Mouse (Mus musculus) liver, postnatal 0 days (tissue): ENCODE measurements around the gene Csf3r. TPM values are rescaled to one million over a fixed set of nuclear protein-coding genes. Genes with fewer than 3 reads are reported as not detected.
"Not testable (repeated sequence)": the region's sequence is repeated elsewhere in the genome, so short reads cannot be mapped to it uniquely, and the experiment has no call there.

Experiments
- ATAC-seq: fragments of 200-750 bp; cut with Nextera tagmentation; 2 replicates; pipeline ENCODE4 v1.8.0; 2017; ENCODE audit warnings: mild to moderate bottlenecking, moderate library complexity
- DNase-seq: peaks from one replicate; pipeline ENCODE4 v3.0.0-alpha.2; 2016
- H3K27ac ChIP-seq: fragments of 300-500 bp; sonication (generic); 2 replicates; pipeline ENCODE4 v1.5.1; 2014; ENCODE audit warnings: antibody characterized with exemption, moderate library complexity, mild to moderate bottlenecking, low read depth
- H3K27me3 ChIP-seq: fragments of 300-500 bp; sonication (generic); 2 replicates; pipeline ENCODE4 v1.6.1; 2014; ENCODE audit warnings: low read length, control low read depth, mixed read lengths; ENCODE audit not compliant: insufficient read depth
- H3K36me3 ChIP-seq: fragments of 300-500 bp; sonication (generic); replicated peaks from 2 replicates; pipeline ENCODE4 v1.6.1; 2014; ENCODE audit warnings: mild to moderate bottlenecking, control low read depth, low read length, moderate library complexity, mixed read lengths; ENCODE audit not compliant: insufficient read depth
- H3K4me1 ChIP-seq: fragments of 300-500 bp; sonication (generic); 2 replicates; pipeline ENCODE4 v1.6.1; 2014; ENCODE audit warnings: antibody characterized with exemption, mild to moderate bottlenecking, control low read depth; ENCODE audit not compliant: insufficient read depth
- H3K4me2 ChIP-seq: fragments of 300-500 bp; sonication (generic); 2 replicates; pipeline ENCODE4 v1.6.1; 2014; ENCODE audit warnings: low read depth, mild to moderate bottlenecking, low read length, moderate library complexity, mixed read lengths
- H3K4me3 ChIP-seq: fragments of 300-500 bp; sonication (generic); 2 replicates; pipeline ENCODE4 v1.5.1; 2014; ENCODE audit warnings: low read depth, low read length
- H3K9ac ChIP-seq: fragments of 300-500 bp; sonication (generic); replicated peaks from 2 replicates; pipeline ENCODE4 v1.6.1; 2014; ENCODE audit warnings: mild to moderate bottlenecking, moderate library complexity
- H3K9me3 ChIP-seq: fragments of 300-500 bp; sonication (generic); 2 replicates; pipeline ENCODE4 v1.6.1; 2016; ENCODE audit warnings: mild to moderate bottlenecking, control low read depth, low read length, mixed read lengths
- CTCF ChIP-seq: sonication (generic); IDR thresholded peaks from 2 replicates; pipeline ENCODE4 v1.5.1; 2016; ENCODE audit warnings: antibody characterized with exemption, low read depth
- EP300 ChIP-seq: IDR thresholded peaks from 2 replicates; pipeline ENCODE4 v1.6.1; 2016; ENCODE audit warnings: antibody characterized with exemption, low read depth, mild to moderate bottlenecking
- WGBS: fragments of 180-500 bp; shearing (Covaris S2); extraction: QIAGEN DNeasy Blood & Tissue Kit; methylation state at CpG from one replicate; pipeline ENCODE4 v1.1.7; 2014; ENCODE audit not compliant: insufficient replicate concordance; 5-methylcytosine and 5-hydroxymethylcytosine counted together
- polyA plus RNA-seq: library from polyadenylated mRNA; unstranded; fragments of >200 nt; fragmentation: Nextera tagmentation; extraction: Ambion mirVana; gene quantifications from 2 replicates; pipeline ENCODE4 v1.2.1, GENCODE M21; 2015

The Csf3r gene
- 2.3 and 2.8 TPM in 2 replicates for polyA plus RNA-seq

DNA sequence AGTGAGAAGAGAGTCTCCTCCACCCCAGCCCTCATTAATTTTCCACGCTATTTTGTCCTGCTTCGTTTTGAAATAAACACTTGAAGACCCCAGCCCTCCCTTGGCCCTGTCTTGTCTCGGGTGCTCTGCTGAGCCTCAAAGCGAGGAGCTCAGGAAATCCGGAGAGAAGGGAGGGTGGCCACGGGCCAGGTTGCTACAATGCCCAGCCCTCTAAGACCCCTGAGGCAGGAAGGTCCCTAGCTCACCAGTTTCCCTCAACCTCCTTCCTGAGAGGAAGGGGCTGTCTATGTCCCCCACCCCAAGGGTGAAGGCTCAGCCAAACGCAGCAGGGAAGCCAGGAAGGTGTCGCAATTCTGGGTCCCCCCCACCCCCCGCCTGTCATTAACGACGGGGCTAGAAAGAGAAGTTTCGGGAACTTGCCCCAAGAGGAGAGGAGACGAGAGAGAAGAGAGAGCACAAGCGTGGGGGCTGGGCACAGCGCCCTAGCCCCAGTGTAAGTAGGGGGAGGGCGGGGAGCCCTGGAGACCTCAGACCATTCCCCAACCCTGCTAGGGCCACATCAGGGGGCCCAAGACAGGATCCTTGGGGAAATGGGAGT lies at the start of gene Csf3r:
Csf3r (plus strand) TSS at position 248 of the 598 bp plus-strand sequence.
- peak within 1 kb of the TSS; percentile 48 for H3K9ac ChIP-seq

DNA sequence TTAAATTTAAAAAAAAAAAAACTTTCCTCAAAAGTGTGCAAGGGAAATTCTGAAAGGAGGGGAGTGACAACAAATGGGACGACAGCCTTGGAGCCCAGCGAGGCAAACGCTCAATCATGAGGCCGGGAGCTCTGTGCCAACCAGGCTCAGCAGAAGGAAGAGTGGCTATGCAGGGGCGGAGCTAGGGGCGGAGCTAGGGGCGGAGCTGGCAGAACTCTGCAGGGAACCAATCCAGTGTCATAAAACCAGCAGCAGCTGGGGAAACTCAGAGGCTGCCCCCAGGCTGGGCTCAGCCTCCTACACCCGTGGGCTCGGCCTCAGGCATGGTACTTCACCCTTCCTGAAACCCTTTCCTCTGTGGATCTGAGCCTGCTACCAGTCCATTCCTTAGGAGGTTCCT lies 46.6 kb upstream of the Csf3r start:
- H3K27me3 ChIP-seq, result no peaks in the 10 kb centered on the region
- no peak overlapping the region for H3K9ac ChIP-seq
- ATAC-seq, result no peak
- H3K4me2 ChIP-seq, result no peak overlapping the region
- peak; percentile 20 for DNase-seq
- TF ChIP-seq EP300, result no peak
- no peak for TF ChIP-seq CTCF
- no peaks in the 10 kb centered on the region for H3K9me3 ChIP-seq
- no peak overlapping the region for H3K27ac ChIP-seq
- H3K4me1 ChIP-seq, result no peaks in the 10 kb centered on the region
- WGBS, result 57% methylated on average over 9 of the region's 9 CpGs
- no peaks in the 10 kb centered on the region for H3K36me3 ChIP-seq
- H3K4me3 ChIP-seq, result no peak overlapping the region

More for the DNA sequence above, at the start of gene Csf3r:
- H3K27ac ChIP-seq, result peak within 1 kb of the TSS; percentile 66
- no peaks in the 10 kb centered on the region for H3K9me3 ChIP-seq
- 22% methylated on average over 16 of the region's 16 CpGs for WGBS
- ATAC-seq (0 out of 2 replicates have a peak, but pooled peaks have one; percentile 19), DNase-seq (peak; percentile 49)
- peak within 1 kb of the TSS; percentile 57 for H3K4me2 ChIP-seq
- no peaks in the 10 kb centered on the region for H3K27me3 ChIP-seq
- TF ChIP-seq CTCF, result no peak
- no peak for TF ChIP-seq EP300
- H3K36me3 ChIP-seq, result no peaks in the 10 kb centered on the region
- no peaks in the 10 kb centered on the region for H3K4me1 ChIP-seq
- peak within 1 kb of the TSS; percentile 41 for H3K4me3 ChIP-seq

DNA sequence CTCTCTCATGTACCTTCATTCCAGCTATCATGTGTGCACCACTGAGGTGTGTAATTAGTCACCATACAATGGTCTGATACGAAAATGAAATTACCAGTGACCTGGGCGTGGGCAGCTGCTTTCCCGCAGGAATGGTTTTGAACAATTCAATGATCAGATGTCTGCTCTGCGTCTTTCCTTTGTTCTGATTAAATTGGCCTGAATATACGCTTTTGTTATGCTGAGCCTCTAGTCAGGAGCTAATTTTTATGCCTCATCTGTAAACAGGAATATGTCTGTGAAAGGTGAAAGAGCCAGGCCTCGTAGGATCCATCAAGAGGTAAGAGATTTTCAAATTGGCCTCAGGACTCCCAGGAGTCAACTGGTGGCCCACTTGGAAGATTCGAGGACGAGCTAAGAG lies 41.1 kb upstream of the Csf3r start:
- no peaks in the 10 kb centered on the region for H3K27me3 ChIP-seq
- H3K9me3 ChIP-seq, result no peaks in the 10 kb centered on the region
- no peaks in the 10 kb centered on the region for H3K36me3 ChIP-seq
- H3K4me1 ChIP-seq, result no peaks in the 10 kb centered on the region
- H3K4me2 ChIP-seq, result no peak overlapping the region
- no peak overlapping the region for H3K9ac ChIP-seq
- no peak for DNase-seq
- no peak overlapping the region for H3K27ac ChIP-seq
- ATAC-seq, result no peak
- 73% methylated on average over 8 of the region's 8 CpGs for WGBS
- H3K4me3 ChIP-seq, result no peak overlapping the region
- TF ChIP-seq CTCF (no peak), EP300 (no peak)

DNA sequence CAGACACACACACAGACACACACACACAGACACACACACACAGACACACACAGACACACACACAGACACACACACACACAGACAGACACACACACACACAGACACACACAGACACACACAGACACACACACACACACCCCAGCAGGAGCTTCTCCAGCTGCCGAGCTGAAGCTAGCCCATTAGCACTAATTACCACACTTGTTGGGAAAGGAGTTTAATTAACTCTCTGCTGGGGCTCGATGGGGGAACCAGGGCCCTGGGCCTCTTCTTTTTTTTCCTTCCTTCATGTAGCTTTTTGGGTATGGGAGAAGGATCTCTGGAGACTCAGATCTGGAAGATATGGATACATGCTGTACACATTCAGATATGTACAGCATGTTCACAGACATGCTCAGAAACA lies 38.6 kb upstream of the Csf3r start:
- H3K27ac ChIP-seq, ATAC-seq, H3K4me1 ChIP-seq, H3K9me3 ChIP-seq, H3K27me3 ChIP-seq, H3K4me3 ChIP-seq, H3K4me2 ChIP-seq, DNase-seq, H3K9ac ChIP-seq, H3K36me3 ChIP-seq: not testable (repeated sequence)
- WGBS, result 39% methylated on average over 2 of the region's 2 CpGs

DNA sequence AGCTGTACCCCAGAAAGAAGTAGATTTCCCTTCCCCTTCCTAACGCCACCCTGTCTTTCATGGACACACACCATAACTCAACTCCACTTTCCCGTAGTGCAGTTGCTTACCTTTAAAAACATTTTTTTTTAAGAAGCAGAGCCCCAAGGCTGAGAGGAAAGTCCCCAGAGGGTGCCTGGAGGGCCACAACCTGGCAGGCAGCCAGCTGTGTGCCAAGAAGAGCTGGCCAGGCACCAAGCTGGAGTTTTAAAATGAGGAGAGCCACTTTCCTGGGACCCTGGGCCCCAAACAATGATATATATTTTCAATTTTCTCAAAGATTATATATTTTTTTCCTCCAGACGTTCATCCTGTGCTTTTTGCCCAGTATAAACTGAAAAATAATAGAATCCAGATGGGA lies 37.3 kb upstream of the Csf3r start:
- H3K36me3 ChIP-seq, result no peaks in the 10 kb centered on the region
- no peak overlapping the region for H3K27ac ChIP-seq
- TF ChIP-seq CTCF (no peak), EP300 (no peak)
- DNase-seq (no peak), ATAC-seq (no peak)
- H3K27me3 ChIP-seq, result no peaks in the 10 kb centered on the region
- H3K4me3 ChIP-seq, result no peak overlapping the region
- WGBS, result 55% methylated on average over 3 of the region's 3 CpGs
- no peaks in the 10 kb centered on the region for H3K9me3 ChIP-seq
- no peaks in the 10 kb centered on the region for H3K4me1 ChIP-seq
- H3K4me2 ChIP-seq, result no peak overlapping the region
- H3K9ac ChIP-seq, result no peak overlapping the region

DNA sequence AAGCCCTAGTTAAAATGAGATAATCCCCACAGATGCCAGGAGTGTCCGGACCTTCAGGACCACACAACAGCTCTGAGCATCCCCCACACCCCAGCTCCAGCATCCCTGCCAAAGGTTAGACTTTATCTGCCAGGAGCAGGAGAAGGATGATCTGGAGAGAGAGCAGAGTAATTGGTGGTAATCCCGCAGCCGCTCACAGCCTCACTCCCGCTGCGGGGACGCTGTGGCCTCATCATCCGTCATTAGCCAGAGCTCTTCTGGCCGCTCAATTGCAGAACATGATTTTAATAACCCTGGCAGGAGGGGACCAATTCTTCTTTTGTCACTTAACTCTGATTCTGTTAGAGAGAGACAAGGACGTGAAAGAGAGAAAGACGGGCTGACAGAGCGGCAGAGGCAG lies 35.3 kb upstream of the Csf3r start:
- TF ChIP-seq EP300, result no peak
- TF ChIP-seq CTCF, result no peak

More for the DNA sequence above, 35.3 kb upstream of the Csf3r start:
- WGBS, result 74% methylated on average over 11 of the region's 11 CpGs
- DNase-seq, result no peak
- Histone ChIP-seq H3K4me3 (no peak overlapping the region), H3K9ac (no peak overlapping the region), H3K27me3 (no peaks in the 10 kb centered on the region), H3K4me2 (no peak overlapping the region), H3K4me1 (no peaks in the 10 kb centered on the region), H3K27ac (no peak overlapping the region), H3K36me3 (no peaks in the 10 kb centered on the region), H3K9me3 (no peaks in the 10 kb centered on the region)
- no peak for ATAC-seq
